Mouse (Mus musculus) T-cell, adult 2 months (primary cell): ENCODE data around the gene Gm14781.
"Not testable (repeated sequence)": the region's sequence is repeated elsewhere in the genome, so short reads cannot be mapped to it uniquely, and the experiment has no call there.

ENCODE experiments used
- DNase-seq: peaks from one replicate; pipeline ENCODE4 v3.0.0; 2022; ENCODE audit warnings: low spot score

The Gm14781 gene

DNA sequence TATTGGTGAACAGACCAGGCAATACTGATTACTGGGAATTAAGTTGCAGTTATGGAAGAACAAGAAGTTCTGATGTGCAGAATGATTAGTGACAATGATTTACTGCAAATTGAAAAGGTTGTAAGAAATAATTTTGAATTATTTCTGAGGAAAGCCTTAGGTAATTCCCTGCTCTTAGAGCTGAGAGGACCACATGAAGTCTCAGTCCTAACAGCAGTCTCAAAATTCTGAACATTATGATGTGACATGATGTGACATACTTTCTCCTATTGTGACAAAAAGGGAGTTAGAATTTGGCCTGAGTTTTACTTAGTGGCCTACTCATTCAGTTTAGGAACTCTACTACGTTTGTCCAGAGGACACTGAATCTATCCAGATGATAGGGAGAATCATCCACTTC is at the start of gene Gm14781:
Gene Gm14781, plus strand, starts transcription at position 301 of the 400 bp plus-strand sequence.
- not testable (repeated sequence) for DNase-seq

DNA sequence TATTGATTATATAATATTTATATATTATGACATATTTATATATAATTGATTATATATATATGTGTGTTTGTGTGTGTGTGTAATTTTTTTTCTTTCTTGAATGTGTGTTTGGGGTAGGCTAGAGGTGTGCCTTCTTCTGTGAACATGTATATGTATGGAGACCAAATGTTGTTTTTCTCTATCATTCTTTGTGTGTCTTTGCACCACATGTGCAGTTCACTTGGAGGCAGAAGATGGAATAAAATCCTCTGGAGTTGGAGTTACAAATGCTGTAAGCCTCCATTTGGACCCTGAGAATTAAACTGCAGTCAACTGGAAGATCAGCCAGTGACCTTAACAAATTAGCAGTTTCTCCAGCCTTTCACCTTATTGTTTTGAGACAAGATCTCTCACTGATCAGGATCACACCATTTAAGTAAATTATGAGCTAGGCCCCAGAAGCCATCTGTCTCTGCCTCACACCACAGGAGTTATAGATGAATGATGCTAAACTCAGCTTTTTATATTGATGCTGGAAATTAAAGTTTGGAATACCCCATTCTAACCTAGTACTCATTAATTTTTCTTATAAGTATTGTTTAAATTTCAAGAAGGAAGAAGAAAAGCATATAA is 23.1 kb downstream of the Gm14781 start:
- not testable (repeated sequence) for DNase-seq
